Mouse (Mus musculus) kidney, embryonic 14.5 days (tissue): ENCODE measurements around the gene Fam234a. TPM values are rescaled to one million over a fixed set of nuclear protein-coding genes. Genes with fewer than 3 reads are reported as not detected.

Source experiments
- ATAC-seq: fragments of 200-750 bp; cut with Nextera tagmentation; 2 replicates; pipeline ENCODE4 v1.8.0; 2017; ENCODE audit warnings: moderate number of reproducible peaks, mild to moderate bottlenecking, moderate TSS enrichment, moderate library complexity; ENCODE audit not compliant: low FRiP score, low TSS enrichment
- H3K27ac ChIP-seq: fragments of 300-500 bp; sonication (generic); 2 replicates; pipeline ENCODE4 v1.5.1; 2014; ENCODE audit warnings: low read depth, mild to moderate bottlenecking, low read length, moderate library complexity, mixed read lengths
- H3K27me3 ChIP-seq: fragments of 300-500 bp; sonication (generic); 2 replicates; pipeline ENCODE4 v1.6.1; 2014; ENCODE audit warnings: mild to moderate bottlenecking, low read length; ENCODE audit not compliant: control insufficient read depth, insufficient read depth
- H3K36me3 ChIP-seq: fragments of 300-500 bp; sonication (generic); 2 replicates; pipeline ENCODE4 v1.6.1; 2014; ENCODE audit warnings: low read length, mixed read lengths; ENCODE audit not compliant: control insufficient read depth, insufficient read depth
- H3K4me1 ChIP-seq: fragments of 300-500 bp; sonication (generic); 2 replicates; pipeline ENCODE4 v1.6.1; 2014; ENCODE audit warnings: low read length, mixed read lengths; ENCODE audit not compliant: control insufficient read depth, insufficient read depth
- H3K4me2 ChIP-seq: fragments of 300-500 bp; sonication (generic); replicated peaks from 2 replicates; pipeline ENCODE4 v1.6.1; 2014; ENCODE audit warnings: low read depth, mild to moderate bottlenecking, low read length
- H3K4me3 ChIP-seq: fragments of 300-500 bp; sonication (generic); 2 replicates; pipeline ENCODE4 v1.5.1; 2014; ENCODE audit warnings: mild to moderate bottlenecking, low read length
- H3K9ac ChIP-seq: fragments of 300-500 bp; sonication (generic); 2 replicates; pipeline ENCODE4 v1.6.1; 2014; ENCODE audit warnings: low read depth, mild to moderate bottlenecking, low read length, moderate library complexity
- H3K9me3 ChIP-seq: fragments of 300-500 bp; sonication (generic); 2 replicates; pipeline ENCODE4 v1.6.1; 2016; ENCODE audit warnings: low read length; ENCODE audit not compliant: control insufficient read depth
- WGBS: fragments of 180-500 bp; shearing (Covaris S2); extraction: QIAGEN DNeasy Blood & Tissue Kit; methylation state at CpG from one replicate; pipeline ENCODE4 v1.1.7; 2014; 5-methylcytosine and 5-hydroxymethylcytosine counted together
- polyA plus RNA-seq: library from polyadenylated mRNA; unstranded; fragments of >200 nt; fragmentation: Nextera tagmentation; extraction: Ambion mirVana; gene quantifications from 2 replicates; pipeline ENCODE4 v1.2.1, GENCODE M21; 2014

Fam234a gene
- polyA plus RNA-seq, 1 experiment from 2014 or later = 40.4 TPM

- Histone ChIP-seq H3K4me2 (no peak overlapping the region), H3K9ac (no peak overlapping the region), H3K4me3 (no peak overlapping the region), H3K27ac (no peak overlapping the region), H3K36me3 (no peaks in the 10 kb centered on the region; the same call in 1 of the 2 replicates), H3K9me3 (no peaks in the 10 kb centered on the region), H3K4me1 (no peaks in the 10 kb centered on the region), H3K27me3 (no peaks in the 10 kb centered on the region)
- WGBS = 83% methylated on average over 1 of the region's 1 CpGs
- no peak for ATAC-seq
Observed at GRCm38 (mm10) chr17:26162736-26163135, 81.3 kb downstream of the Fam234a start.

Other genes starting within 250 kb of the Fam234a start
- 15.0 and 24.2 TPM in 2 replicates for gene Rab11fip3, start 174.7 kb downstream of the Fam234a start, polyA plus RNA-seq
- gene Decr2, start 153.9 kb downstream of the Fam234a start, polyA plus RNA-seq = 24.6 and 35.1 TPM in 2 replicates
- gene Nme4, start 148.6 kb downstream of the Fam234a start, polyA plus RNA-seq = 107 and 146 TPM in 2 replicates
- 2.5 and 2.6 TPM in 2 replicates for gene Tmem8, start 130.9 kb downstream of the Fam234a start, polyA plus RNA-seq
- gene Mrpl28, start 120.7 kb downstream of the Fam234a start, polyA plus RNA-seq = 225 and 241 TPM in 2 replicates
- gene Axin1, start 105.6 kb downstream of the Fam234a start, polyA plus RNA-seq = 8.9 and 10.2 TPM in 2 replicates
- gene Pdia2, start 45.2 kb downstream of the Fam234a start, polyA plus RNA-seq = 0.38 and 0.46 TPM in 2 replicates
- gene Rgs11, start 41.3 kb downstream of the Fam234a start, polyA plus RNA-seq = 5.2 and 5.9 TPM in 2 replicates
- gene Arhgdig, start 36.5 kb downstream of the Fam234a start, polyA plus RNA-seq = 6.3 and 6.9 TPM in 2 replicates
- gene Luc7l, start 8.7 kb upstream of the Fam234a start, polyA plus RNA-seq = 87.8 and 108 TPM in 2 replicates
- gene Neurl1b, start 170.6 kb upstream of the Fam234a start, polyA plus RNA-seq = 1.6 and 2.9 TPM in 2 replicates